Mouse (Mus musculus): ENCODE data around the gene Nt5c3. TPM values are rescaled to one million over a fixed set of nuclear protein-coding genes. Genes with fewer than 3 reads are reported as not detected.
"Not testable (repeated sequence)": the region's sequence is repeated elsewhere in the genome, so short reads cannot be mapped to it uniquely, and the experiment has no call there.

The Nt5c3 gene
- polyA plus RNA-seq, 1 experiment from 2014 or later = 61.6 TPM

- H3K9ac ChIP-seq (ENCODE audit: low read length); ATAC-seq (ENCODE audit: insufficient number of reproducible peaks, low FRiP score, low TSS enrichment, low read depth); H3K36me3 ChIP-seq (ENCODE audit: control insufficient read depth, insufficient read depth, low read length); H3K4me2 ChIP-seq (ENCODE audit: low read depth, severe bottlenecking); H3K4me3 ChIP-seq (ENCODE audit: low read depth, low read length); H3K27me3 ChIP-seq (ENCODE audit: control insufficient read depth, insufficient read depth, low read length); DNase-seq (ENCODE audit: low spot score); H3K9me3 ChIP-seq (ENCODE audit: control insufficient read depth, low read length); H3K27ac ChIP-seq (replicated peaks; ENCODE audit: low read depth, low read length); H3K4me1 ChIP-seq (ENCODE audit: control insufficient read depth, insufficient read depth, low read length): not testable (repeated sequence)
- WGBS = 97% methylated on average over 1 of the region's 1 CpGs
These were observed 56.8 kb downstream of the Nt5c3 start for GRCm38 (mm10) chr6:56866899-56867298.

- no peak for DNase-seq (ENCODE audit: low spot score)
- no peaks in the 10 kb centered on the region for H3K9me3 ChIP-seq (ENCODE audit: control insufficient read depth, low read length)
- H3K9ac ChIP-seq (ENCODE audit: low read length) = no peak overlapping the region
- ATAC-seq (ENCODE audit: insufficient number of reproducible peaks, low FRiP score, low TSS enrichment, low read depth) = no peak
- no peaks in the 10 kb centered on the region for H3K27me3 ChIP-seq (ENCODE audit: control insufficient read depth, insufficient read depth, low read length)
- no peak overlapping the region for H3K27ac ChIP-seq (replicated peaks; ENCODE audit: low read depth, low read length)
- H3K4me3 ChIP-seq (ENCODE audit: low read depth, low read length) = no peak overlapping the region
- WGBS = 91% methylated on average over 8 of the region's 8 CpGs
- no peaks in the 10 kb centered on the region for H3K36me3 ChIP-seq (ENCODE audit: control insufficient read depth, insufficient read depth, low read length)
- H3K4me2 ChIP-seq (ENCODE audit: low read depth, severe bottlenecking) = no peak overlapping the region
- no peaks in the 10 kb centered on the region for H3K4me1 ChIP-seq (ENCODE audit: control insufficient read depth, insufficient read depth, low read length)
These were observed 63.4 kb downstream of the Nt5c3 start for GRCm38 (mm10) chr6:56860205-56860848.

DNA sequence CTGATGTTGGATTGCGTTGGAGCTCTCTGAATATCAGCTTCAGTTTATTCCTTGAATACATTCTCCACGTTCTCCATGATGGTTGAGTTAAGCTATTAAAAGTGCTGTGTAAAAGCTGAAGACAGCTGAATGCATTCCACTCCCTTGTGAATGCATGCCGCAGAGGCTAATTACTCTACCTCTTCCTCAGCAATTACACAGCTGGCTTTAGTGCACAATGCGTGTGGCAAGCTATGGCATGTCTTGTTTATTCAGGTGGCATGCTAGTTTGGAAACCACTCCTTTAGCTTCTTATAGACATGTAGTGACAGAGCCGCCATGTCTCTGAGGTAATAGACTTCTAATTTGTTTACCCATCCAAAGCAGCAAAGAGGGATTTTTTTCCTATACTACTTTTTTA lies 67.0 kb downstream of the Nt5c3 start:
- ATAC-seq (ENCODE audit: insufficient number of reproducible peaks, low FRiP score, low TSS enrichment, low read depth) (no peak), DNase-seq (ENCODE audit: low spot score) (no peak)
- Histone ChIP-seq H3K27ac (replicated peaks; ENCODE audit: low read depth, low read length) (no peak overlapping the region), H3K9me3 (ENCODE audit: control insufficient read depth, low read length) (no peaks in the 10 kb centered on the region), H3K27me3 (ENCODE audit: control insufficient read depth, insufficient read depth, low read length) (no peaks in the 10 kb centered on the region), H3K4me1 (ENCODE audit: control insufficient read depth, insufficient read depth, low read length) (no peaks in the 10 kb centered on the region), H3K36me3 (ENCODE audit: control insufficient read depth, insufficient read depth, low read length) (peaks cover 2% of the 10 kb centered on the region), H3K9ac (ENCODE audit: low read length) (no peak overlapping the region), H3K4me2 (ENCODE audit: low read depth, severe bottlenecking) (no peak overlapping the region), H3K4me3 (ENCODE audit: low read depth, low read length) (no peak overlapping the region)
- 74% methylated on average over 5 of the region's 5 CpGs for WGBS

- ATAC-seq (ENCODE audit: insufficient number of reproducible peaks, low FRiP score, low TSS enrichment, low read depth) (no peak), DNase-seq (ENCODE audit: low spot score) (no peak)
- Histone ChIP-seq H3K4me3 (ENCODE audit: low read depth, low read length) (no peak overlapping the region), H3K27ac (replicated peaks; ENCODE audit: low read depth, low read length) (no peak overlapping the region), H3K27me3 (ENCODE audit: control insufficient read depth, insufficient read depth, low read length) (no peaks in the 10 kb centered on the region), H3K36me3 (ENCODE audit: control insufficient read depth, insufficient read depth, low read length) (peaks cover 5% of the 10 kb centered on the region), H3K4me2 (ENCODE audit: low read depth, severe bottlenecking) (no peak overlapping the region), H3K9ac (ENCODE audit: low read length) (no peak overlapping the region), H3K9me3 (ENCODE audit: control insufficient read depth, low read length) (no peaks in the 10 kb centered on the region), H3K4me1 (ENCODE audit: control insufficient read depth, insufficient read depth, low read length) (no peaks in the 10 kb centered on the region)
- WGBS = 95% methylated on average over 8 of the region's 8 CpGs
These were observed 68.9 kb downstream of the Nt5c3 start for GRCm38 (mm10) chr6:56854803-56855202.

GRCm38 (mm10) chr6:56850315-56850714 lies 73.4 kb downstream of the Nt5c3 start:
- no peaks in the 10 kb centered on the region for H3K4me1 ChIP-seq (ENCODE audit: control insufficient read depth, insufficient read depth, low read length)
- no peaks in the 10 kb centered on the region for H3K27me3 ChIP-seq (ENCODE audit: control insufficient read depth, insufficient read depth, low read length)
- DNase-seq (ENCODE audit: low spot score) (no peak), ATAC-seq (ENCODE audit: insufficient number of reproducible peaks, low FRiP score, low TSS enrichment, low read depth) (no peak)
- 90% methylated on average over 7 of the region's 7 CpGs for WGBS
- no peaks in the 10 kb centered on the region for H3K9me3 ChIP-seq (ENCODE audit: control insufficient read depth, low read length)
- no peak overlapping the region for H3K9ac ChIP-seq (ENCODE audit: low read length)
- no peak overlapping the region for H3K4me3 ChIP-seq (ENCODE audit: low read depth, low read length)
- peaks cover 5% of the 10 kb centered on the region for H3K36me3 ChIP-seq (ENCODE audit: control insufficient read depth, insufficient read depth, low read length)
- no peak overlapping the region for H3K4me2 ChIP-seq (ENCODE audit: low read depth, severe bottlenecking)
- no peak overlapping the region for H3K27ac ChIP-seq (replicated peaks; ENCODE audit: low read depth, low read length)

- WGBS = 87% methylated on average over 3 of the region's 3 CpGs
- Histone ChIP-seq H3K4me2 (ENCODE audit: low read depth, severe bottlenecking) (no peak overlapping the region), H3K9me3 (ENCODE audit: control insufficient read depth, low read length) (no peaks in the 10 kb centered on the region)
These were observed 74.8 kb downstream of the Nt5c3 start for GRCm38 (mm10) chr6:56848974-56849373.

DNA sequence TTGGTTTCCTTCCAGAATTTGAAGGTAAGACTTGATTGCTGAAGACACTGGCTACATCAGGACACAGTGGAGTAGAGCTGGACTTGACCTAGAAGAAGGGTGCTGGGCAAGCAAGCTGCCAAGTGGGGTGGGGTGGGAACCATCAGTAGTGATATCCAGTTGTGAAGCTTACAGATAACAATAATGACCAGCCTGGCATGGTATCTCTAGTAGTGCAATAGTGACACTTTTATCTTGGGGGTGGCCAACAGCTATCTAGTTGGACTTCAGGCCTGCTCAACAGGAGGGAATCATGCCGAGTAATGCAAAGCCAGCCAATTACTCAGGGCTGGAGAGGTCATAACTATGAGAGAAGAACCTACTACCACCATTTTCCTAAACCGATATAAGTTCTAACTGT lies 79.4 kb downstream of the Nt5c3 start:
- H3K27me3 ChIP-seq (ENCODE audit: control insufficient read depth, insufficient read depth, low read length) = no peaks in the 10 kb centered on the region
- no peak overlapping the region for H3K4me2 ChIP-seq (ENCODE audit: low read depth, severe bottlenecking)
- H3K4me1 ChIP-seq (ENCODE audit: control insufficient read depth, insufficient read depth, low read length) = no peaks in the 10 kb centered on the region
- H3K9ac ChIP-seq (ENCODE audit: low read length) = no peak overlapping the region
- H3K27ac ChIP-seq (replicated peaks; ENCODE audit: low read depth, low read length) = no peak overlapping the region
- H3K36me3 ChIP-seq (ENCODE audit: control insufficient read depth, insufficient read depth, low read length) = no peaks in the 10 kb centered on the region
- ATAC-seq (ENCODE audit: insufficient number of reproducible peaks, low FRiP score, low TSS enrichment, low read depth) (no peak), DNase-seq (ENCODE audit: low spot score) (no peak)
- WGBS = 88% methylated on average over 2 of the region's 2 CpGs
- H3K4me3 ChIP-seq (ENCODE audit: low read depth, low read length) = no peak overlapping the region
- H3K9me3 ChIP-seq (ENCODE audit: control insufficient read depth, low read length) = no peaks in the 10 kb centered on the region

More at GRCm38 (mm10) chr6:56848974-56849373, 74.8 kb downstream of the Nt5c3 start:
- H3K9ac ChIP-seq (ENCODE audit: low read length) = no peak overlapping the region
- no peak overlapping the region for H3K27ac ChIP-seq (replicated peaks; ENCODE audit: low read depth, low read length)
- no peak for ATAC-seq (ENCODE audit: insufficient number of reproducible peaks, low FRiP score, low TSS enrichment, low read depth)
- no peaks in the 10 kb centered on the region for H3K27me3 ChIP-seq (ENCODE audit: control insufficient read depth, insufficient read depth, low read length)
- no peak for DNase-seq (ENCODE audit: low spot score)
- H3K36me3 ChIP-seq (ENCODE audit: control insufficient read depth, insufficient read depth, low read length) = peaks cover 5% of the 10 kb centered on the region; the same call in 1 of the 2 replicates
- no peaks in the 10 kb centered on the region for H3K4me1 ChIP-seq (ENCODE audit: control insufficient read depth, insufficient read depth, low read length)
- H3K4me3 ChIP-seq (ENCODE audit: low read depth, low read length) = no peak overlapping the region

DNA sequence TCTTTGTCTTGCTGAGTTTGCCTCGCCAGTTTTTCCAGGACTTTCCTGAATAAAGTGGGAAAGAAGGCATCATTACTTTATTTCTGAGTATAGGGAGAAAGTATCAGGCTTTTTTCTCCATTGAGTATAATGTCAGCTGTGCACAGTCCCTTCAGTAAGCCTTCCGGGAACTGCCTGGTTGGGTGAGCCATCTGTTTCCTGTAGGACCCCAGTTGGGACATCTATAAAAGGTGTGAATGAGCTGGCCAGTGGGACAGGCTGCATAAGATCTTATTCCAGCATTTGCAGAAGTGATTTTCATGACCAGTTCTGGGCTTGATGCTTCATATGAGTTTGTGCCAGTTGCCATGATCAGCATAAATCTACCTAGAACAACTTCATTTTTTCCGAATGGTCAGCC lies 80.5 kb downstream of the Nt5c3 start:
- Histone ChIP-seq H3K27me3 (ENCODE audit: control insufficient read depth, insufficient read depth, low read length) (no peaks in the 10 kb centered on the region), H3K27ac (replicated peaks; ENCODE audit: low read depth, low read length) (no peak overlapping the region), H3K36me3 (ENCODE audit: control insufficient read depth, insufficient read depth, low read length) (no peaks in the 10 kb centered on the region), H3K4me2 (ENCODE audit: low read depth, severe bottlenecking) (no peak overlapping the region), H3K4me3 (ENCODE audit: low read depth, low read length) (no peak overlapping the region), H3K9ac (ENCODE audit: low read length) (no peak overlapping the region), H3K4me1 (ENCODE audit: control insufficient read depth, insufficient read depth, low read length) (no peaks in the 10 kb centered on the region), H3K9me3 (ENCODE audit: control insufficient read depth, low read length) (no peaks in the 10 kb centered on the region)
- ATAC-seq (ENCODE audit: insufficient number of reproducible peaks, low FRiP score, low TSS enrichment, low read depth) (no peak), DNase-seq (ENCODE audit: low spot score) (no peak)
- WGBS = 76% methylated on average over 3 of the region's 3 CpGs

DNA sequence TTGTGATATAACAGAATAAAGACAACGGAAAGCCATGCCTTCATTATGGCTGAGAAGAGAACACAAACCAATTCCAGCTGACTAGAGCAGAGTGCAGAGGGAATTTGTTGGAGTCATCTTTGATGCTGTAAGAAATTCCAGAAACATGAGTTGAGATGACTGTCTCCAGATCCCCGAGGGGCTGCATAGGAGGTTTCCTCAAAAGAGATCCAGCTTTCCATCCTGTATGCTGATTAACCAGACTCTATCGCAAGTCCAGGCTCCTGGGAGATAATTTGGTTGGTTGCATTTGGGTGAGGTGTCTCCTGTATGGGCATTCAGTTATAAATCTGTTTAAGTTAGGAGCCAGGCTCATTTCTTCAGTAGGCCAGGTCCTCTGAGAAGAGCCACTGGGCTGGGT lies 86.1 kb downstream of the Nt5c3 start:
- Histone ChIP-seq H3K4me1 (ENCODE audit: control insufficient read depth, insufficient read depth, low read length) (no peaks in the 10 kb centered on the region), H3K4me2 (ENCODE audit: low read depth, severe bottlenecking) (no peak overlapping the region), H3K27ac (replicated peaks; ENCODE audit: low read depth, low read length) (no peak overlapping the region), H3K4me3 (ENCODE audit: low read depth, low read length) (no peak overlapping the region), H3K27me3 (ENCODE audit: control insufficient read depth, insufficient read depth, low read length) (no peaks in the 10 kb centered on the region), H3K9me3 (ENCODE audit: control insufficient read depth, low read length) (no peaks in the 10 kb centered on the region), H3K9ac (ENCODE audit: low read length) (no peak overlapping the region), H3K36me3 (ENCODE audit: control insufficient read depth, insufficient read depth, low read length) (0 out of 2 replicates have a peak, but pooled peaks cover 2% of the 10 kb centered on the region)
- 93% methylated on average over 3 of the region's 3 CpGs for WGBS
- no peak for DNase-seq (ENCODE audit: low spot score)
- no peak for ATAC-seq (ENCODE audit: insufficient number of reproducible peaks, low FRiP score, low TSS enrichment, low read depth)
